Mouse (Mus musculus) embryonic facial prominence, embryonic 15.5 days (tissue): ENCODE measurements around the gene Zfp839. TPM values are rescaled to one million over a fixed set of nuclear protein-coding genes. Genes with fewer than 3 reads are reported as not detected.
A peak's percentile ranks its signal among the peaks of the same experiment; 100 is the strongest.

Experiments used
- ATAC-seq: fragments of 200-750 bp; cut with Nextera tagmentation; 2 replicates; pipeline ENCODE4 v1.8.0; 2017; ENCODE audit warnings: low read depth, moderate TSS enrichment; ENCODE audit not compliant: insufficient number of reproducible peaks, low FRiP score, low TSS enrichment
- H3K27ac ChIP-seq: fragments of 300-500 bp; sonication (generic); replicated peaks from 2 replicates; pipeline ENCODE4 v1.5.1; 2015; ENCODE audit warnings: mild to moderate bottlenecking, inconsistent platforms
- H3K27me3 ChIP-seq: fragments of 300-500 bp; sonication (generic); 2 replicates; pipeline ENCODE4 v1.6.1; 2015; ENCODE audit warnings: inconsistent platforms
- H3K36me3 ChIP-seq: fragments of 300-500 bp; sonication (generic); 2 replicates; pipeline ENCODE4 v1.6.1; 2015; ENCODE audit warnings: mild to moderate bottlenecking, inconsistent platforms
- H3K4me1 ChIP-seq: fragments of 300-500 bp; sonication (generic); 2 replicates; pipeline ENCODE4 v1.6.1; 2015; ENCODE audit warnings: inconsistent platforms
- H3K4me2 ChIP-seq: fragments of 300-500 bp; sonication (generic); replicated peaks from 2 replicates; pipeline ENCODE4 v1.6.1; 2015; ENCODE audit warnings: mild to moderate bottlenecking, inconsistent platforms
- H3K4me3 ChIP-seq: fragments of 300-500 bp; sonication (generic); replicated peaks from 2 replicates; pipeline ENCODE4 v1.5.1; 2015; ENCODE audit warnings: mild to moderate bottlenecking, inconsistent platforms
- H3K9ac ChIP-seq: fragments of 300-500 bp; sonication (generic); 2 replicates; pipeline ENCODE4 v1.6.1; 2015; ENCODE audit warnings: inconsistent platforms
- H3K9me3 ChIP-seq: fragments of 300-500 bp; sonication (generic); replicated peaks from 2 replicates; pipeline ENCODE4 v1.6.1; 2016; ENCODE audit warnings: inconsistent platforms
- WGBS: fragments of 180-500 bp; shearing (Covaris S2); methylation state at CpG from one replicate; pipeline ENCODE4 v1.1.7; 2015; 5-methylcytosine and 5-hydroxymethylcytosine counted together
- polyA plus RNA-seq: library from polyadenylated mRNA; unstranded; fragments of >200 nt; fragmentation: Nextera tagmentation; extraction: Ambion mirVana; gene quantifications from 2 replicates; pipeline ENCODE4 v1.2.1, GENCODE M21; 2015

Zfp839 gene
- polyA plus RNA-seq, 1 experiment from 2014 or later = 8.0 TPM

DNA sequence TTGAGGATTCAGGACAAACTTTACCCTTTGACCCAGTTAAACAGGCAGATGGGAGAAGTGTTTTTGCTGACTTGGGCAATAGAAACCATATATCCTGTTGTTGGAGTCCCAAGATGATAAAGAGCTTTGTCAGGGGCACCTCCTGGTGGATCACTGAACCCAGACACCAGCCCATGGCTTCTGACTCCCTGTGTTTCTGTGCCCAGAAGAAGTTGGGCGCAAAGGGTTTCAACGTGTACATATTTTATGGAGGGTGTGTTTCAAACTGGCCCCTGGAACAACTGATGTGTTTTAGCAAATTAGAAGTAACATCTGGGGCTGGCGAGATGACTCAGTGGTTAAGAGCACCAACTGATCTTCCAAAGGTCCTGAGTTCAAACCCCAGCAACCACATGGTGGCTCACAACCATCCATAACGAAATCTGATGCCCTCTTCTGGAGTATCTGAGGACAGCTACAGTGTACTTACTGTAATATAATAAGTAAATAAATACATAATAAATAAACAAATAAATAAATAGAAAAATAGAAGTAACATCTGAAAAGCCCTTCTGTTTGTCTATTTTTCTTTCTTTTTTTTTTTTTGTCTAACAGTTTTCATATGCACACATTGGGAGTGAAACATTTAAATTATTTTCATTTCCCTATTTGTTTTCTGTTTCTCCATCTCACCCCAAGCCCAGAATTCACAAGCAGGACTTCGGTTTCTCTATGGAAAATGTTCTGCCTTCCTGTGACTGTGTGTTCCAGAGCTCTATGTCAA, 8.1 kb upstream of the Zfp839 start:
- Histone ChIP-seq H3K36me3 (no peaks in the 10 kb centered on the region), H3K4me3 (no peak overlapping the region), H3K4me1 (peaks cover 31% of the 10 kb centered on the region), H3K27me3 (no peaks in the 10 kb centered on the region), H3K9ac (no peak overlapping the region), H3K4me2 (no peak overlapping the region), H3K9me3 (no peaks in the 10 kb centered on the region), H3K27ac (no peak overlapping the region)
- WGBS = 68% methylated on average over 5 of the region's 5 CpGs
- ATAC-seq = no peak

DNA sequence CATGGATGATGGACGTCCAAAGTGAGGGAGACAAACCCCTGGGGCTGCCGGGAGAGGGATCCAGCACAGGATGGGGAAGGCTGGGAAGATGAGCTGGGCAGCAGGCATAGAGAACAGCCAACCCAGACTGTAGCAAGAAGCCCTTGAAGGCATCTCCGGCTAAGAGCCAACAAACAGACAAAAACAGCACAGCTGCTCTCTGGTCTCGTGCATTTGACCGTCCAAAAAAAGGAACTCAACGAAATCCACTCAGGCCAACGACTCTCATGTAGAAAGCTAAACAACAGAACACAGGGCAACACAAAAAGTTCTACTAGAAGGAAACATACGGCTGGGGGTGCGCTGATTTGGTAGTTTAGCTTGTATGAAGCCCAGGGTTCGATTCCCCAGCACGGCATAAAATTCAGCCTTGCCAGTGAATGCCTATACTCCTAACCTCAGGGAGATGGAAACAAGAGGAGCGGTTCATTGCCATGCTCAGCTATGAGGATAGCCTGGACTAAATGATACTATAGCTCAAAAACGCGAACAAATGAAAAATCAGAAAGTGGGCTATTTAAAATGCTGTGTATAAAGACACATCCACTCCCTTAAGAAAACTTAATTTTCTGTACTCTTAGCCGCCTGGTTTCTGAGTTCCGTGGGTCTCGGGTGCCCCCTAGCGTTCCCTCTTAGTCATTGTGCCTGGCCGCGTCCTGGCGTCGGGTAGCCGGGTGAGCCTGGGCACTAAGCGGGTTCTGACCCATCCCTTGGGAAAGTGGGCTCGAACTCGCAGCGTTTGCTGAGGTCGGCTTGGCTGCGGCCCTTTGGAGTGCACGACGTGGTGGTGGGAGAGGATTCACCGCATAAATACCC, 6.6 kb upstream of the Zfp839 start:
- Histone ChIP-seq H3K4me1 (peaks cover 25% of the 10 kb centered on the region), H3K27me3 (no peaks in the 10 kb centered on the region), H3K9me3 (no peaks in the 10 kb centered on the region), H3K27ac (no peak overlapping the region), H3K4me3 (peak overlapping the region; percentile 62), H3K36me3 (no peaks in the 10 kb centered on the region), H3K4me2 (peak overlapping the region; percentile 69), H3K9ac (peak overlapping the region; percentile 48)
- 0 out of 2 replicates have a peak, but pooled peaks have one; percentile 21 for ATAC-seq
- WGBS = 17% methylated on average over 32 of the region's 32 CpGs

DNA sequence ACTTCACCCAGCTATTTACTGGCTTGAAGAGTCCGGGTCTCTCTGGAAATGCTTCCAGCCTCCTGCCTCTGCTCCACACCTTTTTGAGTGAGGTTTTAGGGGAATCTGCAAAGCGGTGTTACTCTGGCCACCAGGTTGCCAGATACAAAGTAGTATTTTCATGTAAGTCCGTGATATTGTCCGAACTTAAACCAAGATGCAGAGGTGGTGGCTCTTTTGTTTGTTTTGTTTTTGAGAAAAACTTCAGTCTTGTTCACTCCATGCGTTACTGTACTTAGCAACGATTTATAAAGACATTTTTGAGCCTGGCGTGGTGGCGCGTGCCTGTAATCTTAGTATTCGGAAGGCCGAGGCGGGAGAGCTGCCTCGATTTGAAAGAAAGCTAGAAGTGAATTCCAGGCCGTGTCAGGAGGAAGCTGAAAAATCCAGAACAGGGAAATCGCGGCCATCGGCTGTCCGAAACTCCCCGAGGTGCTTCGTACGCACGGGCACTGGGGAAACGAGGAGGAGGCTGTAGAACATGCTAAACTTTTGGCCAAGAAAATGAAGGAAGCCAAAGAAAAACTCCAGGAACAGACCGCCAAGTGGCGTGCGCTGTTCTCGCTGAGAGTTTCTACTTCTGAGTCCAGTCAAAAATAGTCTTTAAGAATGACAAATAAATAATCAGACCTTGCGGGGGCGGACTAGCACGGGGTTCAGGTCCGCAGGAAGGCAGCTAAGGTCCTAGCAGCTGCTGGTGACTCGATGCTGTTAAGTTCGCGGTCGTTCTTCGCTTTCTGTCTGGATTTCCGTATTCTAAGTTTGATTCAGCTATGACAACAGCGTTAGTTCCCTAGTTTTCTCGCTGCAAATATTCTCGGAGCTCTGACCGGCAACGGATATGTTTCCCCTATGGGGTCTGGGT, 5.6 kb upstream of the Zfp839 start:
- Histone ChIP-seq H3K27ac (peak overlapping the region; percentile 88), H3K9ac (peak overlapping the region; percentile 48), H3K4me1 (peaks cover 25% of the 10 kb centered on the region), H3K4me2 (peak overlapping the region; percentile 69), H3K36me3 (no peaks in the 10 kb centered on the region), H3K4me3 (peak overlapping the region; percentile 62), H3K9me3 (no peaks in the 10 kb centered on the region), H3K27me3 (no peaks in the 10 kb centered on the region)
- WGBS = 1% methylated on average over 42 of the region's 42 CpGs
- no peak for ATAC-seq

DNA sequence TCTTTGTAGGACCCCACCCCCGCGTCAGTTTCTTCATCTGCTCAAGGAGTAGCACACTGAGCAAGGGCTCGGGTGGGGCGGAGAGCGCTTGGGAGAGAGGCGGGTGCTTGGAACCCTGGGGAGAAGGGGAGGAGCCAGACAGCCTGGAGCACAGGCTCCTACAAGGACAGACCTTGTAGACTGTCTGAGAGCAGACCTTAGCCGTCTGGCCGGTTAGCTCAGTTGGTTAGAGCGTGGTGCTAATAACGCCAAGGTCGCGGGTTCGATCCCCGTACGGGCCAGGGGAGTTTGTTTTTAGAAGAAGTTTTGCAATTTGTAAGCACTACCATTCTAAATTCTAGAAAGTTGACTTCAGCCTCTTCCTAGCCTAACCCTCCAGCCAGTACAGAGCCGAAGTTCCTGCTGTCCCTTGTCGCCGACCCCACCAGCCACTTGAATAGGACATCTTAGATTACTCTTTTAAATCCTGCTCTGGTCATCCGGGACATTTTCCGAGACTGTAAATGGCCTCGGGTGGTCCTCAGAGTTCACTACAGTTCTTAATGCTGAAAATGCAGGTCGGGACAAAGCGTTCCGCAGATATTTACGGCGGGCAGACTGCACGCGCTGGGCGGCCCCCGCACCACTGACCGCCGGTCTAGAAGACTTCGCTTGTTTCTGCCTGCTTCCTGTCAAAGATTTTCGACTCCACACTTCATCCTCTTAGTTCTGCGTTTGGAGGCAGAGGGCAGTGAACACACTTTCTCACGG, 4.7 kb upstream of the Zfp839 start:
- H3K9me3 ChIP-seq = no peaks in the 10 kb centered on the region
- H3K27ac ChIP-seq = peak overlapping the region; percentile 88
- H3K27me3 ChIP-seq = no peaks in the 10 kb centered on the region
- peak overlapping the region; percentile 48 for H3K9ac ChIP-seq
- peak overlapping the region; percentile 69 for H3K4me2 ChIP-seq
- ATAC-seq = peak; percentile 88
- peaks cover 21% of the 10 kb centered on the region for H3K4me1 ChIP-seq
- H3K36me3 ChIP-seq = no peaks in the 10 kb centered on the region
- 1% methylated on average over 36 of the region's 36 CpGs for WGBS
- H3K4me3 ChIP-seq = peak overlapping the region; percentile 62

DNA sequence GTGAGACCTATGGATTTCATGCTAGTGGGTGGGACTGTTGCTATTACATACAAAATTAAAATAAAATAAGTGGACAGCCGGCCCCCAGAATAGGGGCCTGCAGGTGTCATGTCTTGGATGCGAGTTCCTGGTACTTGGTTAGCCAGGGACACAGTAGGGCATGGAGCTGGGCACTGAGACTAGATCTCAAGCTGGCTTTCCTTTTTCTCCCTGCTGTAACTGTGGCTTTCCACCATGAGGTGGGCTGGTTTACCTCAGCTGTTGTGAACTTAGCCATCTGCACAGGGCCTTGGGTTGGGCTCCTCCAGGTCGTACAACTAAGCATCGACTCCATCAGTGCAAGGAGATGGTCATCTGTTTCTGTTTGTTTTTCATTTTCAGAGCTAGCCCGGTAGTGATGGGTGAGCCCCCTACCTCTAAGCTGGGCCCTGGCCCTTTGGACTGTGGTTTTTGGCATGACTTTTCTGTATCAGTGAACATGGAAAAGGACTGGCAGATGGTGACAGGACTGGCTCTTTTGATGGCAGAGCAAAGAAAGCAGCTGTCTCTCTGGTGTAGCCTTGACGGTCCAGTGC, 3.8 kb upstream of the Zfp839 start:
- H3K9me3 ChIP-seq = no peaks in the 10 kb centered on the region
- H3K27me3 ChIP-seq = no peaks in the 10 kb centered on the region
- H3K36me3 ChIP-seq = no peaks in the 10 kb centered on the region
- ATAC-seq = no peak
- peaks cover 28% of the 10 kb centered on the region for H3K4me1 ChIP-seq
- no peak overlapping the region for H3K27ac ChIP-seq
- H3K4me3 ChIP-seq = peak overlapping the region; percentile 62
- H3K4me2 ChIP-seq = peak overlapping the region; percentile 69
- H3K9ac ChIP-seq = peak overlapping the region; percentile 48
- WGBS = 67% methylated on average over 6 of the region's 6 CpGs

DNA sequence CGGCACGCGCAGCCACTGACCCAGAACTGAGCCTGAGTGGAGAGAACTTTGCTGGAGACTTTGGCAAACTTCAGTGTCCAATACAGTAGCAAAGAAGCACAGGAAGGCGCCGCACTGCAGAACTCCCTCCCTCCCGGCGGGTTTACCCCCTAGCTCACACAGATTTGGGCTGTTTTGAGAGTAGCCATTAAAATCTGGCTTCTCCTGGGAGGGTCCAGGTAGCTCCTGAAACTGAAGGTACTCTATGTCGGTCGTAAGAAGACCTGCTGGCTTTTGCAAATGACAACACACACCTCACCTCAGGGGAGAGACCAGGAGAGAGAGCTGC, 840 bp downstream of the Zfp839 start:
- WGBS = 10% methylated on average over 9 of the region's 9 CpGs
- peak overlapping the region; percentile 84 for H3K27ac ChIP-seq
- H3K36me3 ChIP-seq = peaks cover 11% of the 10 kb centered on the region
- ATAC-seq = no peak
- peak overlapping the region; percentile 76 for H3K9ac ChIP-seq
- H3K9me3 ChIP-seq = no peaks in the 10 kb centered on the region
- peak overlapping the region; percentile 89 for H3K4me3 ChIP-seq
- H3K4me2 ChIP-seq = peak overlapping the region; percentile 68
- peaks cover 34% of the 10 kb centered on the region for H3K4me1 ChIP-seq
- no peaks in the 10 kb centered on the region for H3K27me3 ChIP-seq

DNA sequence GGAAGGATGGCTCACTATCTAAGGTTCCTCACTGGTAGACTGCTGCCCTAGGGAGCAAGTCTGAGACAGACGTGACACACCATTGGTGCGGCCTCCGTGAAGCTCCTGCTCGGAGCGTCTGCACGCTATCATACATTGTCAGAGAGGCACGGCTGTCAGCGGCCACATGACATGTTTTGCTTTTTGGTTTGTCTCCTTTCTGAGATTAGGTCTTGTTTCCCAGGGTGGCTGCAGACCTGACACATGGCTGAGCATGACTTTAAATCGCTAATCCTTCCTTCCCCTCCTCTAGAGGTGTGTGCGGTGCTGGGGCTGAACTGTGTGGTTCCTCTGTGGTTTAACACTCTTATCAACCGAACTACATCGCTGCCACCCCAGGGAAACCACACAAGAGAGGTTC, 1.4 kb downstream of the Zfp839 start:
- Histone ChIP-seq H3K36me3 (peaks cover 15% of the 10 kb centered on the region), H3K4me2 (peak overlapping the region; percentile 68), H3K27ac (no peak overlapping the region), H3K27me3 (no peaks in the 10 kb centered on the region), H3K9ac (no peak overlapping the region), H3K4me3 (peak overlapping the region; percentile 89; the same call in 1 of the 2 replicates), H3K4me1 (peaks cover 29% of the 10 kb centered on the region), H3K9me3 (no peaks in the 10 kb centered on the region)
- 75% methylated on average over 12 of the region's 12 CpGs for WGBS
- ATAC-seq = no peak

DNA sequence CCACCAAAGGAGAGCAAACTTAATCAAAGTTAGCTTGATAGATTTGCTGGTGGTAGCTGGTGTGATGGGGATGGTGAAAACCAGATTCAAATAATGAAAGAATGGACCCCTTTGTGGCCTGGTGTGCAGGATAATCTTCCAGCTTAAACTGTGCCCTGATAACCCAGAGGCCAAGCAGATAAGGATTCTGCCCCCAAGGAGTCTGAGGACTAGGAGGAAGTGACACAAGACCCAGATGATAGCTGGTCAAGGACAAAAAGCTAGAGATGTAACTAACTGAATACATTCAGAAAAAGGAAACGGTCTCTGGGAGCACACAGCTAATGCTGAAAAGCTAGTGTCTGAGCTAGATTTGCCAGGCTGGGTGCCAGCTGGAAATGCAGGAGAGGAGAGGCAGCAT, 1.9 kb downstream of the Zfp839 start:
- Histone ChIP-seq H3K4me2 (no peak overlapping the region), H3K4me1 (peaks cover 29% of the 10 kb centered on the region), H3K27ac (no peak overlapping the region), H3K36me3 (peaks cover 15% of the 10 kb centered on the region), H3K27me3 (no peaks in the 10 kb centered on the region), H3K4me3 (no peak overlapping the region), H3K9ac (no peak overlapping the region), H3K9me3 (no peaks in the 10 kb centered on the region)
- no peak for ATAC-seq
- WGBS = 85% methylated on average over 1 of the region's 1 CpGs

DNA sequence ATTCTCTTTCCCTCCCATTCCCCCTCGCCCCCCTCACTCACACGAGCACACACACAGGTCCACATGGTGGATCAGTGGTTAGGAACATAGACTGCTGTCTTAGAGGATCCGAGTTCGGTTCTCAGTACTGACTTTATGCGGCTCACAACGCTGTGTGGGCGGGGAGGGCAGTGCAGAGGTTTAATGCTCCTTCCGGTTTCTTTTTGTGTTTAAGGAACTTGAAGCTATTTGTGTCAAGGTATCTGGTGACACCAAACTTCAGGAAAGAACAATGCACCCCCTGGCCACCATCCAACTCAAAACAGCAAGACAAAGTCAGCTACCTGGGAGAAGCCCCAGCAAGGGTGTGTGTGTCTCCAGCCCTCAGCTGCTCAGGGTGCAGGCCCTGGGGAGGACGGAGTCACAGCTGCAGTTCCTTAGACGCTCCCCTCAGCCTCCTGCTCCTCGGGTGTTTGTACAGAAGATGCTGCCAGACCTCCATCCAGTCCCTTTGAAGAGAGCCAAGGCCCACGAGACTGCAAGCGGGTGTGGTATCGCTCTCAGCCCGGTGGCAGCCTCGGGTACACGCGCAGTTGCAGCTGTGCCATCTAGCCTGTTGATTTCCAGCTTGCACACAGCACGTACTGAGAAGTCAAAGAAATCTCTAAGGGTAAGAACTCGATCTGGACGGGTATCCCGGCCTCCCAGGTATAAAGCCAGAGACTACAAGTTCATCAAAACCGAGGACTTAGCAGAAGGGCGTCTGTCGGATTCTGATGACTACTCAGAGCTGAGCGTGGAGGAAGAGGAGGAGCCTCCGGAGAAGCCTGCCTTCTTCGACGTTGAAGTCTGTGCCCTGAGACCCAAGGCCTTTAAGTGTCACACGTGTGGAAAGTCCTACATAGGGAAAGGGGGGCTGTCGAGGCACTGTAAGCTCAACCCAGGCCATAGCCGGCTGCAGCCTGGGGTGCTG, 5.0 kb downstream of the Zfp839 start:
- Histone ChIP-seq H3K4me2 (no peak overlapping the region), H3K27me3 (no peaks in the 10 kb centered on the region), H3K9ac (no peak overlapping the region), H3K27ac (peak overlapping the region; percentile 39; the same call in 1 of the 2 replicates), H3K36me3 (peaks cover 28% of the 10 kb centered on the region), H3K4me3 (no peak overlapping the region), H3K4me1 (peaks cover 26% of the 10 kb centered on the region), H3K9me3 (no peaks in the 10 kb centered on the region)
- no peak for ATAC-seq
- 81% methylated on average over 32 of the region's 32 CpGs for WGBS
